ENCODE assay signal across 20 mouse cellular contexts in genomic region chr10:121869941-121870340, GRCm38 (mm10).
DNase-seq lines count a peak whose midpoint lies in the region; ATAC-seq lines count a peak whose summit lies in the region.
"Had no signal": no experiment of that assay in that cellular context is flagged by ENCODE, and none has a peak within 500 bp of the region (broad histone marks: within the 10 kb centered on the region; RNA-seq: fewer than 3 reads in every experiment).

No protein-coding gene starts in this region.

- WGBS in heart, embryonic 10.5 days = 84% methylated on average over 8 of the region's 8 CpGs
- WGBS in neural tube, embryonic 15.5 days = 55% methylated on average over 8 of the region's 8 CpGs

- DNase-seq in heart, adult 9 months (ENCODE audit: low spot score in 2 of 2) = peak; percentile 11 to 27
- DNase-seq in heart, embryonic 10.5 days (ENCODE audit: low spot score) = no peak
- DNase-seq in kidney, postnatal 14 days = peak; percentile 59
- DNase-seq in kidney, postnatal 25 days = no peak
- peak; percentile 6 for DNase-seq in adipocyte (ENCODE audit: low spot score)
- DNase-seq in heart, postnatal 4 days = peak; percentile 63
- DNase-seq in layer of hippocampus, adult 9-11 months = no peak
- DNase-seq: adrenal gland, postnatal 10 days; cerebellum, adult 2 months; liver, postnatal 0 days; thymus, postnatal 25 days had no signal

- no peaks in the 10 kb centered on the region for H3K27me3 ChIP-seq in heart, embryonic 10.5 days (ENCODE audit: insufficient read depth, poor library complexity, severe bottlenecking)
- H3K27me3 ChIP-seq in neural tube, embryonic 15.5 days (replicated peaks) = no peaks in the 10 kb centered on the region
- H3K27me3 ChIP-seq: forebrain, embryonic 13.5 days; hindbrain, embryonic 15.5 days; limb, embryonic 13.5 days had no signal

- no peak overlapping the region for H3K4me2 ChIP-seq in neural tube, embryonic 15.5 days
- H3K4me2 ChIP-seq: forebrain, embryonic 13.5 days; hindbrain, embryonic 15.5 days; limb, embryonic 13.5 days; midbrain, embryonic 11.5 days had no signal

- H3K36me3 ChIP-seq in heart, embryonic 10.5 days = peaks cover 17% of the 10 kb centered on the region
- peaks cover 16% of the 10 kb centered on the region for H3K36me3 ChIP-seq in neural tube, embryonic 15.5 days
- H3K36me3 ChIP-seq: G1E had no signal

- no peak overlapping the region for H3K27ac ChIP-seq in heart, embryonic 10.5 days
- no peak overlapping the region for H3K27ac ChIP-seq in neural tube, embryonic 15.5 days (replicated peaks)
- H3K27ac ChIP-seq: forebrain, embryonic 13.5 days; heart, adult 2 months; hindbrain, embryonic 15.5 days; left cerebral cortex, adult 2 months; limb, embryonic 13.5 days had no signal

- H3K4me1 ChIP-seq in heart, embryonic 10.5 days = peaks cover 7% of the 10 kb centered on the region; the same call in 1 of the 2 replicates
- peaks cover 28% of the 10 kb centered on the region for H3K4me1 ChIP-seq in neural tube, embryonic 15.5 days
- H3K4me1 ChIP-seq: forebrain, embryonic 13.5 days had no signal

- H3K9ac ChIP-seq in neural tube, embryonic 15.5 days (replicated peaks) = no peak overlapping the region
- H3K9ac ChIP-seq: forebrain, embryonic 13.5 days; hindbrain, embryonic 15.5 days; limb, embryonic 13.5 days; liver, postnatal 0 days had no signal

- H3K4me3 ChIP-seq in heart, embryonic 10.5 days = no peak overlapping the region
- no peak overlapping the region for H3K4me3 ChIP-seq in neural tube, embryonic 15.5 days (replicated peaks)
- H3K4me3 ChIP-seq: forebrain, embryonic 13.5 days; heart, adult 2 months; hindbrain, embryonic 15.5 days; left cerebral cortex, adult 2 months; limb, embryonic 13.5 days; myocyte had no signal

- H3K9me3 ChIP-seq in heart, embryonic 10.5 days = peaks cover 2% of the 10 kb centered on the region; the same call in 1 of the 2 replicates
- H3K9me3 ChIP-seq in neural tube, embryonic 15.5 days (replicated peaks) = no peaks in the 10 kb centered on the region
- H3K9me3 ChIP-seq: forebrain, embryonic 13.5 days; hindbrain, embryonic 15.5 days; limb, embryonic 13.5 days had no signal

- ATAC-seq in neural tube, embryonic 15.5 days (ENCODE audit: low FRiP score) = no peak
- ATAC-seq: forebrain, embryonic 13.5 days; liver, postnatal 0 days had no signal

Comparison
In these comparisons a context has a peak if more than half of its experiments do, and no peak if none do; other contexts are left out.
1. DNase-seq: peak in heart, adult 9 months (2 of 2), kidney, postnatal 14 days (single experiment), adipocyte (single experiment) and heart, postnatal 4 days (single experiment); none in heart, embryonic 10.5 days (single experiment), kidney, postnatal 25 days (0 of 2) and layer of hippocampus, adult 9-11 months (single experiment).